Mouse (Mus musculus) ES-E14 (cell line): ENCODE measurements around the gene Vtn. TPM values are rescaled to one million over a fixed set of nuclear protein-coding genes. Genes with fewer than 3 reads are reported as not detected.

ENCODE experiments used
- DNase-seq: peaks from one replicate; pipeline ENCODE4 v3.0.0-alpha.2; 2013; ENCODE audit warnings: low read depth, low spot score
- H3K27ac ChIP-seq: 2 replicates; pipeline ENCODE4 v1.5.1; 2012; ENCODE audit warnings: low read depth, mild to moderate bottlenecking, low read length, moderate library complexity, mixed read lengths; ENCODE audit not compliant: poor library complexity, insufficient read depth, severe bottlenecking
- H3K36me3 ChIP-seq: 2 replicates; pipeline ENCODE4 v1.6.1; 2012; ENCODE audit warnings: mild to moderate bottlenecking, low read length, moderate library complexity, mixed read lengths; ENCODE audit not compliant: control insufficient read depth, poor library complexity, insufficient read depth, severe bottlenecking
- H3K4me1 ChIP-seq, 2 experiments: fragments of 150-350 bp in 1 of 2; sonication (generic) in 1 of 2; 2 replicates each; pipeline ENCODE4 v1.6.1; 2012; ENCODE audit warnings: low read length in 2 of 2, mild to moderate bottlenecking in 1 of 2, mixed read lengths in 1 of 2; ENCODE audit not compliant: control insufficient read depth in 2 of 2, insufficient read depth in 2 of 2, poor library complexity in 1 of 2
- H3K4me3 ChIP-seq, 2 experiments: fragments of 150-350 bp in 1 of 2; sonication (generic) in 1 of 2; 2 replicates each; pipeline ENCODE4 v1.5.1; 2012; ENCODE audit warnings: low read length in 2 of 2, low read depth in 1 of 2, mild to moderate bottlenecking in 1 of 2, mixed read lengths in 1 of 2; ENCODE audit not compliant: insufficient read depth in 1 of 2, poor library complexity in 1 of 2, severe bottlenecking in 1 of 2
- H3K9ac ChIP-seq: 2 replicates; pipeline ENCODE4 v1.6.1; 2012; ENCODE audit warnings: low read depth, mild to moderate bottlenecking, low read length, mixed read lengths; ENCODE audit not compliant: poor library complexity, insufficient read depth, severe bottlenecking
- H3K9me3 ChIP-seq: fragments of 150-350 bp; sonication (generic); 2 replicates; pipeline ENCODE4 v1.6.1; 2012; ENCODE audit warnings: low read depth, mild to moderate bottlenecking, low read length; ENCODE audit not compliant: control insufficient read depth, insufficient read depth
- CHD2 ChIP-seq: IDR thresholded peaks from 2 replicates; pipeline ENCODE4 v1.6.1; 2014; ENCODE audit warnings: mild to moderate bottlenecking, low read depth, low read length, inconsistent platforms
- HCFC1 ChIP-seq: IDR thresholded peaks from 2 replicates; pipeline ENCODE4 v1.6.1; 2012; ENCODE audit warnings: low read length, inconsistent platforms, borderline replicate concordance; ENCODE audit not compliant: insufficient read depth
- MAFK ChIP-seq: IDR thresholded peaks from 2 replicates; pipeline ENCODE4 v1.6.1; 2014; ENCODE audit warnings: mild to moderate bottlenecking, low read depth, low read length, inconsistent platforms; ENCODE audit not compliant: insufficient read depth
- ZC3H11A ChIP-seq: IDR thresholded peaks from 2 replicates; pipeline ENCODE4 v1.6.1; 2012; ENCODE audit warnings: low read depth, mild to moderate bottlenecking, inconsistent platforms, low read length, borderline replicate concordance
- ZNF384 ChIP-seq: IDR thresholded peaks from 2 replicates; pipeline ENCODE4 v1.6.1; 2012; ENCODE audit warnings: low read depth, low read length, inconsistent platforms
- in situ Hi-C, 2 experiments: fragments of 600-800 bp; cut with MboI; formaldehyde crosslinking; loops; one replicate each; pipeline ENCODE4 v1.15.1; 2025; ENCODE audit warnings: low sequenced_read_pairs in 2 of 2, inconsistent platforms in 1 of 2; ENCODE audit not compliant: unreplicated experiment in 2 of 2
- total RNA-seq: library from RNA; depleted of rRNA; stranded (reverse); fragments of 300-350 nt; gene quantifications from 2 replicates; pipeline ENCODE4 v1.2.3, GENCODE M21; 2012

Vtn gene
- total RNA-seq, 1 experiment = not detected

GRCm38 (mm10) chr11:78463286-78464036 is 35.4 kb upstream of the Vtn start:
- H3K9ac ChIP-seq = no peak overlapping the region
- no peak overlapping the region for H3K4me3 ChIP-seq
- TF ChIP-seq ZNF384 (no peak), MAFK (no peak), CHD2 (no peak), ZC3H11A (no peak), HCFC1 (no peak)
- in situ Hi-C loops = no loop called here
- no peak overlapping the region for H3K27ac ChIP-seq
- H3K4me1 ChIP-seq = peaks cover 0 to 20% of the 10 kb centered on the region in 2 experiments; a peak in 2 of 4 replicates
- H3K9me3 ChIP-seq = no peaks in the 10 kb centered on the region
- no peak for DNase-seq
- H3K36me3 ChIP-seq = no peaks in the 10 kb centered on the region

GRCm38 (mm10) chr11:78465116-78465515 is 33.8 kb upstream of the Vtn start:
- in situ Hi-C loops = no loop called here
- Histone ChIP-seq H3K36me3 (no peaks in the 10 kb centered on the region), H3K9ac (0 out of 2 replicates have a peak overlapping the region, but pooled peaks have one; percentile 7), H3K27ac (no peak overlapping the region), H3K4me1 (peaks cover 0 to 20% of the 10 kb centered on the region in 2 experiments; a peak in 2 of 4 replicates), H3K9me3 (no peaks in the 10 kb centered on the region), H3K4me3 (peak overlapping the region in 1 of 2 experiments; percentile 92; a peak in 2 of 4 replicates)
- no peak for TF ChIP-seq ZC3H11A
- no peak for TF ChIP-seq CHD2
- TF ChIP-seq HCFC1 = no peak
- TF ChIP-seq MAFK = no peak
- no peak for DNase-seq

GRCm38 (mm10) chr11:78465568-78466180 is 33.2 kb upstream of the Vtn start, which contains the start of gene Slc46a1:
TSS of gene Slc46a1 (plus strand) at chr11:78465697.
- H3K9ac ChIP-seq = peak within 1 kb of the TSS; percentile 89
- no peaks in the 10 kb centered on the region for H3K9me3 ChIP-seq
- H3K27ac ChIP-seq = peak within 1 kb of the TSS; percentile 28
- in situ Hi-C loops = no loop called here
- DNase-seq = peak; percentile 77
- no peaks in the 10 kb centered on the region for H3K36me3 ChIP-seq
- H3K4me3 ChIP-seq = peak within 1 kb of the TSS; percentile 89 to 92
- TF ChIP-seq ZNF384 (no peak), CHD2 (no peak), MAFK (no peak), ZC3H11A (no peak), HCFC1 (no peak)
- H3K4me1 ChIP-seq = peaks cover 0 to 20% of the 10 kb centered on the region in 2 experiments; a peak in 2 of 4 replicates

- no peak for DNase-seq
- peak overlapping the region; percentile 89 to 92 for H3K4me3 ChIP-seq
- H3K27ac ChIP-seq = no peak overlapping the region
- in situ Hi-C loops = no loop called here
- H3K9me3 ChIP-seq = no peaks in the 10 kb centered on the region
- H3K9ac ChIP-seq = peak overlapping the region; percentile 89; the same call in 1 of the 2 replicates
- no peaks in the 10 kb centered on the region for H3K36me3 ChIP-seq
- peaks cover 0 to 20% of the 10 kb centered on the region in 2 experiments; a peak in 2 of 4 replicates for H3K4me1 ChIP-seq
- no peak for TF ChIP-seq HCFC1
Observed at GRCm38 (mm10) chr11:78466242-78466912, 32.5 kb upstream of the Vtn start.
